Mouse (Mus musculus) neural tube, embryonic 11.5 days (tissue): Measurements from ENCODE around the gene Ubap2l. TPM values are rescaled to one million over a fixed set of nuclear protein-coding genes. Genes with fewer than 3 reads are reported as not detected.
A peak's percentile ranks its signal among the peaks of the same experiment; 100 is the strongest.

Experiments used
- ATAC-seq: fragments of 200-750 bp; cut with Nextera tagmentation; 2 replicates; pipeline ENCODE4 v1.8.0; 2017; ENCODE audit warnings: moderate number of reproducible peaks, mild to moderate bottlenecking, moderate TSS enrichment, moderate library complexity; ENCODE audit not compliant: insufficient read depth, low FRiP score, low TSS enrichment
- DNase-seq: peaks from one replicate; pipeline ENCODE4 v3.0.0-alpha.2; 2015; ENCODE audit warnings: low spot score
- H3K27ac ChIP-seq: fragments of 300-500 bp; sonication (generic); 2 replicates; pipeline ENCODE4 v1.5.1; 2014; ENCODE audit warnings: low read depth, mild to moderate bottlenecking, low read length
- H3K27me3 ChIP-seq: fragments of 300-500 bp; sonication (generic); 2 replicates; pipeline ENCODE4 v1.6.1; 2014; ENCODE audit warnings: mild to moderate bottlenecking, low read length, mixed read lengths; ENCODE audit not compliant: control insufficient read depth, insufficient read depth
- H3K36me3 ChIP-seq: fragments of 300-500 bp; sonication (generic); 2 replicates; pipeline ENCODE4 v1.6.1; 2014; ENCODE audit warnings: mild to moderate bottlenecking, low read length, moderate library complexity, mixed read lengths; ENCODE audit not compliant: control insufficient read depth, insufficient read depth
- H3K4me1 ChIP-seq: fragments of 300-500 bp; sonication (generic); 2 replicates; pipeline ENCODE4 v1.6.1; 2014; ENCODE audit warnings: low read length, mixed read lengths; ENCODE audit not compliant: control insufficient read depth, insufficient read depth
- H3K4me2 ChIP-seq: fragments of 300-500 bp; sonication (generic); 2 replicates; pipeline ENCODE4 v1.6.1; 2014; ENCODE audit warnings: low read depth, mild to moderate bottlenecking, moderate library complexity
- H3K4me3 ChIP-seq: fragments of 300-500 bp; sonication (generic); 2 replicates; pipeline ENCODE4 v1.5.1; 2014; ENCODE audit warnings: low read depth, low read length
- H3K9ac ChIP-seq: fragments of 300-500 bp; sonication (generic); 2 replicates; pipeline ENCODE4 v1.6.1; 2014; ENCODE audit warnings: mild to moderate bottlenecking, low read length
- H3K9me3 ChIP-seq: fragments of 300-500 bp; sonication (generic); 2 replicates; pipeline ENCODE4 v1.6.1; 2016; ENCODE audit warnings: low read length; ENCODE audit not compliant: control insufficient read depth
- WGBS: fragments of 180-500 bp; shearing (Covaris S2); extraction: QIAGEN DNeasy Blood & Tissue Kit; methylation state at CpG from one replicate; pipeline ENCODE4 v1.1.7; 2014; 5-methylcytosine and 5-hydroxymethylcytosine counted together
- polyA plus RNA-seq: library from polyadenylated mRNA; unstranded; fragments of >200 nt; fragmentation: Nextera tagmentation; extraction: Ambion mirVana; gene quantifications from 2 replicates; pipeline ENCODE4 v1.2.1, GENCODE M21; 2014

Gene Ubap2l
- polyA plus RNA-seq, 1 experiment from 2014 or later = 208 TPM

DNA sequence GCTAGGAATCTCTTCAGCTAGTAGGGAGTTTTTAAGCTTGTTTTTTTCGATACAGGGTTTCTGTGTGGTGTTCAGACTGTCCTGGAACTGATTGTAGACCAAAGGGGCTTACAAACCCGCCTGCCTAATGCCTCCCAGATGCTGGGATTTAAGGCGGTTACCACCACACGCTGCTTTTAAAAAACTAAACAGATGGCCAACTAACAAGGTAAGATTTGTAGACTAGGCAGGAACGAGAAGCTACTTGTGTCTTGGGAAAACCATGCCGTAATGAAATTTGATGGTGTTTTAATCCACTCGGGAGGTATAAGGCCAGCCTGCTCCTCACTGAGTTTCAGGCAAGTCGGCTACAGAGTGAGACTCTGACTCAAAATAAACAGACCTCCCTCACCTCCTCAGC lies 53.3 kb downstream of the Ubap2l start:
- Histone ChIP-seq H3K4me3 (peak overlapping the region; percentile 67), H3K9me3 (no peaks in the 10 kb centered on the region), H3K36me3 (peaks cover 8% of the 10 kb centered on the region), H3K4me2 (peak overlapping the region; percentile 65), H3K27me3 (no peaks in the 10 kb centered on the region), H3K4me1 (0 out of 2 replicates have a peak, but pooled peaks cover 3% of the 10 kb centered on the region), H3K27ac (peak overlapping the region; percentile 86), H3K9ac (peak overlapping the region; percentile 63)
- ATAC-seq (peak; percentile 35; the same call in 1 of the 2 replicates), DNase-seq (no peak)
- 21% methylated on average over 8 of the region's 8 CpGs for WGBS

GRCm38 (mm10) chr3:89998612-89999054 lies 53.8 kb downstream of the Ubap2l start, which contains the start of gene Hax1:
Gene Hax1, minus strand, starts transcription at chr3:89998780.
- Histone ChIP-seq H3K4me3 (peak within 1 kb of the TSS; percentile 67), H3K27ac (peak within 1 kb of the TSS; percentile 86), H3K4me2 (peak within 1 kb of the TSS; percentile 71), H3K4me1 (0 out of 2 replicates have a peak, but pooled peaks cover 3% of the 10 kb centered on the region), H3K27me3 (no peaks in the 10 kb centered on the region), H3K9ac (peak within 1 kb of the TSS; percentile 63), H3K9me3 (no peaks in the 10 kb centered on the region), H3K36me3 (peaks cover 8% of the 10 kb centered on the region)
- peak; percentile 94 for DNase-seq
- under 1% methylated on average over 26 of the region's 26 CpGs for WGBS
- peak; percentile 88 for ATAC-seq

DNA sequence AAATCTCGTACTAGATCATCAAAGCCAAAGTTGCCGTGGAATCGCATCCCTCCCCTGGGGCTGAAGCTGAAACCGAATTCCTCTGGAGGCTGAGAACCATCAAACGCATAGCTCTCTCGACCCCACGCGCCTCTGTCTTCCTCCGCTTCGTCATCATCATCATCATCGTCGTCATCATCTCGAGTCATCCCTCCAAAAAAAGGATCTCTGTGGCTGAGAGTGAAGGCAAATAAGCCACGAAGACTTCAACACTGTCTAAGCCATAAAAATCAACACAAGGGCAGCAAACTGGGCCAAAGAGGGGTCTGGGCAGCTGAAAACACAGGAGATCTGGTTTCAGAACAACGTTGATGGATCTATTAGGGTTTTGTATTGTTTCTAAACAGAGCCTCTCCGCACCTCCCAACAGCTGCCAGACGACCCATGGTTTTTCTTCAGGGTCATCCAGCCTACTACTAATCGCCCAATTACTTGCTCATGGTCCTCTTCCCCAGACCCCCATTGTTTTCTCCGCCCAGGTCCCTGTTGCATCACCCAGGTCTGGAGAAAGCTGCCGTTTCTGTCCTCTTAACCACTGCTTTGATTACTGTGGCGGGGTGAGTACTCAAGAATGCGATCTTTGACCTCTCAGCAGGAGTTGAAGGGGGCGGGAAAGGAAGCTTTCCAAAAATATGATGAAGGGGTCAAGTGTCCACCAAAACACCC lies 54.5 kb downstream of the Ubap2l start:
- H3K36me3 ChIP-seq = peaks cover 8% of the 10 kb centered on the region
- WGBS = 7% methylated on average over 20 of the region's 23 CpGs

DNA sequence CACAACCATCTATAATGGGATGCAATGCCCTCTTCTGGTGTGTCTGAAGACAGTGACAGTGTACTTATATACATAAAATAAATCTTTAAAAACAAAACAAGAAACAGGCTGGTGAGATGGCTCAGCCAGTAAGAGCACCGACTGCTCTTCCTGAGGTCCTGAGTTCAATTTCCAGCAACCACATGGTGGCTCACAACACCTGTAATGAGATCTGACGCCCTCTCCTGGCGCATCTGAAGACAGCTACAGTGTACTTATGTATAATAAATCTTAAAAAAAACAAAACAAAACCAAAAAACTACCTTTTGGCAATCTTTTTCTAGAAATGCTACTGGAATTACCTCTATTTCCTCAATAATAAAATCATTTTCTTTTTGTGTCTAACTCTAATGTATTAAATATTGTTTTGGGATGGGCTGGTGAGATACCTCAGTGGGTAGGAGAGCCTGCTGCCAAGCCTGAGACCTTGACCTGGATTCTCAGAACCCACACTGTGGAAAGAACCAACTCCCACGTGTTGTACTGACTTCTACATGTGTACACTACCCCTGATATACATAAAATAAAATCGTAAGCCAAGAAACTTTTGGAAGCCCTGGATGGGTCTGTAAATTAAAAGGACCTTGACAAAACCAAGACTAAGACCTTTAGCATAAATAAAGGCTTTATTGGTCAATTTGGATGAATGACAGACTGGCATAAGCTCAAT lies 57.5 kb downstream of the Ubap2l start:
- Histone ChIP-seq H3K27ac (no peak overlapping the region), H3K27me3 (no peaks in the 10 kb centered on the region), H3K9ac (no peak overlapping the region), H3K9me3 (no peaks in the 10 kb centered on the region), H3K36me3 (peaks cover 2% of the 10 kb centered on the region; the same call in 1 of the 2 replicates), H3K4me2 (no peak overlapping the region), H3K4me1 (0 out of 2 replicates have a peak, but pooled peaks cover 3% of the 10 kb centered on the region), H3K4me3 (no peak overlapping the region)
- DNase-seq (no peak), ATAC-seq (no peak)
- WGBS = 94% methylated on average over 5 of the region's 5 CpGs

More for the DNA sequence above, 54.5 kb downstream of the Ubap2l start:
- Histone ChIP-seq H3K4me3 (peak overlapping the region; percentile 67), H3K4me2 (peak overlapping the region; percentile 71), H3K27ac (no peak overlapping the region), H3K27me3 (no peaks in the 10 kb centered on the region), H3K9ac (peak overlapping the region; percentile 63), H3K4me1 (0 out of 2 replicates have a peak, but pooled peaks cover 3% of the 10 kb centered on the region), H3K9me3 (no peaks in the 10 kb centered on the region)
- DNase-seq (no peak), ATAC-seq (peak; percentile 65)

DNA sequence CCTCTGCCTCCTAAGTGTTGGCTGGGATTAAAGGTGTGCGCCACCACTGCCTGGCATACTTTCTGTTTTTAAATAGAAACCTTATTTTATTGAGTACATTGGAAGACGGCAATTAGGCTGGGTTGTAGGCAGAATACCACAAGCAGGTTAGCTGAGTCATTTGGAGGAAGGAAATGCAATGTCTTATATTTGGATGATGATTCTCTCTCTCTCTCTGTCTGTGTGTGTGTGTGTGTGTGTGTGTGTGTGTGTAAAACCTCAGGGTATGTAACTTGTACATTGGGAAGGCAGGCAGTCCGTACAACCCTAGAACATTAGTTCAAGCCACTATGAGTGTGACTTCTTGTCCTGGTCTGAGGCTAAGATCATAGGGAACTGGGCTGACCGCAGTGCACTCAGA lies 64.6 kb downstream of the Ubap2l start:
- WGBS = 93% methylated on average over 4 of the region's 4 CpGs
- Histone ChIP-seq H3K4me2 (no peak overlapping the region), H3K4me1 (no peaks in the 10 kb centered on the region), H3K9ac (no peak overlapping the region), H3K9me3 (no peaks in the 10 kb centered on the region), H3K27me3 (no peaks in the 10 kb centered on the region), H3K4me3 (no peak overlapping the region), H3K36me3 (no peaks in the 10 kb centered on the region), H3K27ac (no peak overlapping the region)
- ATAC-seq = no peak
- no peak for DNase-seq

GRCm38 (mm10) chr3:89987211-89987610 lies 65.2 kb downstream of the Ubap2l start:
- H3K9me3 ChIP-seq = no peaks in the 10 kb centered on the region
- no peak overlapping the region for H3K4me3 ChIP-seq
- no peak overlapping the region for H3K27ac ChIP-seq
- no peak for ATAC-seq
- no peak for DNase-seq
- H3K27me3 ChIP-seq = no peaks in the 10 kb centered on the region
- H3K4me2 ChIP-seq = no peak overlapping the region
- H3K4me1 ChIP-seq = no peaks in the 10 kb centered on the region
- no peak overlapping the region for H3K9ac ChIP-seq
- 67% methylated on average over 3 of the region's 3 CpGs for WGBS
- H3K36me3 ChIP-seq = no peaks in the 10 kb centered on the region

DNA sequence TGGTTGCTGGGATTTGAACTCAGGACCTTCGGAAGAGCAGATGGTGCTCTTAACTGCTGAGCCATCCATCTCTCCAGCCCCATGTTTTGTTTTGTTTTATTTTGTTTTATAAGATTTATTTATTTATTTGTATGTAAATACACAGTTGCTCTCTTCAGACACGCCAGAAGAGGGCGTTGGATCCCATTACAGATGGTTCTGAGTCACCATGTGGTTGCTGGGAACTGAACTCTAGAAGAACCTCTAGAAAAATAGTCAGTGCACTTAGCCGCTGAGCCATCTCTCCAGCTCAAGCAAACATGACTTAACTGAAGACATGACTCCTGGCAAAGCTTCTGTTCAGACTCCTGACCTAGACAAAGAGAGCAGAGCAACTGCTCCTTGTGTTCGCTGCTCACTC lies 70.0 kb downstream of the Ubap2l start:
- Histone ChIP-seq H3K4me3 (no peak overlapping the region), H3K27me3 (no peaks in the 10 kb centered on the region), H3K9ac (no peak overlapping the region), H3K36me3 (no peaks in the 10 kb centered on the region), H3K4me1 (no peaks in the 10 kb centered on the region), H3K27ac (no peak overlapping the region), H3K4me2 (no peak overlapping the region), H3K9me3 (no peaks in the 10 kb centered on the region)
- DNase-seq (no peak), ATAC-seq (no peak)
- 76% methylated on average over 5 of the region's 5 CpGs for WGBS

DNA sequence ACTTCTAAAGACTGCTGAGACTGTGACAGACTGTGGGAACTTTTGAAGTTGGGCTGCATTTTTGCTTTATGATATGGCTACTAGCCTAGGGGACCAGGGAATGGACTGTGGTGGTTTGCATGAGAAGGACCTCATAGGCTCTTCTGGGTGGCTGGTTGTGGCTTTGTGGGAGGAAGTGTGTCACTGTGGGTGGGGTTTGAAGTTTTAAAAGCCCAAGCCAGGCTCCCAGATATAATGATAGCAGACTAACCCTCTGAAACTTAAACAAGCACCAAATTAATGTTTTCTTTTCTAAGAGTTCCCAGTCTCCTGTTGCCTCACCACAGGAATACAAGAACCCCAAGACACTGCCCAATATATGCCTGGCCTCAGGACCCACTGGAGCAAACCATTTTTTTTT lies 75.6 kb downstream of the Ubap2l start:
- ATAC-seq (no peak), DNase-seq (no peak)
- no peaks in the 10 kb centered on the region for H3K4me1 ChIP-seq
- H3K27ac ChIP-seq = no peak overlapping the region
- no peaks in the 10 kb centered on the region for H3K9me3 ChIP-seq
- H3K4me3 ChIP-seq = no peak overlapping the region
- H3K27me3 ChIP-seq = no peaks in the 10 kb centered on the region
- no peaks in the 10 kb centered on the region for H3K36me3 ChIP-seq
- no peak overlapping the region for H3K4me2 ChIP-seq
- no peak overlapping the region for H3K9ac ChIP-seq
